Mouse (Mus musculus): ENCODE measurements around the gene Gtpbp8. TPM values are rescaled to one million over a fixed set of nuclear protein-coding genes. Genes with fewer than 3 reads are reported as not detected.

Gtpbp8 gene
- 10 to 100 TPM in 1 of 2 experiments, 1 to 10 TPM in 1; 8.0 to 11.1 TPM for total RNA-seq (2021)
- long read RNA-seq, experiment 1, transcript Gtpbp8-204 (6 exons, 3,415 nt): major isoform, 8 of 13 reads
- long read RNA-seq, experiment 1, partial matches to known transcripts: 1 of 13 reads
- long read RNA-seq, experiment 1, other reads (novel, unspliced or antisense): 4 of 13 reads
- long read RNA-seq, experiment 2, transcript Gtpbp8-204 (6 exons, 3,415 nt): major isoform, 8 of 14 reads
- long read RNA-seq, experiment 2, partial matches to known transcripts: 0 of 14 reads
- long read RNA-seq, experiment 2, other reads (novel, unspliced or antisense): 5 of 14 reads

- intact Hi-C loops (cut with DNase I): loop anchor here (10.0 kb wide), 1 partner anchor 409 kb away; the partner anchor contains the start of genes Atg3 and Slc35a5
- DNase-seq: peak; percentile 71 to 76
Observed at GRCm38 (mm10) chr16:44745866-44746562, at the start of gene Gtpbp8. TSS of gene Gtpbp8 (minus strand) at chr16:44746363.

GRCm38 (mm10) chr16:44794416-44794815 lies 48.3 kb upstream of the Gtpbp8 start:
- DNase-seq: no peak
- intact Hi-C loops (cut with DNase I): no loop called here

- DNase-seq: no peak
- intact Hi-C loops (cut with DNase I): no loop called here
Observed at GRCm38 (mm10) chr16:44786934-44787333, 40.8 kb upstream of the Gtpbp8 start.

- intact Hi-C loops (cut with DNase I): no loop called here
- DNase-seq: no peak
Observed at GRCm38 (mm10) chr16:44780751-44781150, 34.6 kb upstream of the Gtpbp8 start.

- no peak for DNase-seq
- intact Hi-C loops (cut with DNase I): no loop called here
Observed at GRCm38 (mm10) chr16:44779494-44779893, 33.3 kb upstream of the Gtpbp8 start.

GRCm38 (mm10) chr16:44778538-44779147 lies 32.5 kb upstream of the Gtpbp8 start:
- no peak for DNase-seq
- intact Hi-C loops (cut with DNase I): no loop called here

GRCm38 (mm10) chr16:44774201-44774600 lies 28.0 kb upstream of the Gtpbp8 start:
- no peak for DNase-seq
- intact Hi-C loops (cut with DNase I): no loop called here

GRCm38 (mm10) chr16:44773673-44774072 lies 27.5 kb upstream of the Gtpbp8 start:
- no peak for DNase-seq
- intact Hi-C loops (cut with DNase I): no loop called here

GRCm38 (mm10) chr16:44772577-44772976 lies 26.4 kb upstream of the Gtpbp8 start:
- intact Hi-C loops (cut with DNase I): no loop called here
- DNase-seq: no peak

GRCm38 (mm10) chr16:44767967-44768366 lies 21.8 kb upstream of the Gtpbp8 start:
- no peak for DNase-seq
- intact Hi-C loops (cut with DNase I): loop anchor here (1.0 kb wide), 1 partner anchor 320 kb away; no protein-coding TSS in a partner anchor

- intact Hi-C loops (cut with DNase I): no loop called here
- DNase-seq: no peak
Observed at GRCm38 (mm10) chr16:44767506-44767905, 21.3 kb upstream of the Gtpbp8 start.

- intact Hi-C loops (cut with DNase I): no loop called here
- DNase-seq: no peak
Observed at GRCm38 (mm10) chr16:44766320-44766892, 20.2 kb upstream of the Gtpbp8 start.

GRCm38 (mm10) chr16:44765555-44766319 lies 19.6 kb upstream of the Gtpbp8 start, which contains the start of gene Cd200r1:
TSS of gene Cd200r1 (plus strand) at chr16:44765736.
- no peak for DNase-seq
- intact Hi-C loops (cut with DNase I): no loop called here

- no peak for DNase-seq
- intact Hi-C loops (cut with DNase I): no loop called here
Observed at GRCm38 (mm10) chr16:44761811-44762210, 15.6 kb upstream of the Gtpbp8 start.

GRCm38 (mm10) chr16:44757700-44758099 lies 11.5 kb upstream of the Gtpbp8 start:
- DNase-seq: no peak
- intact Hi-C loops (cut with DNase I): no loop called here

- intact Hi-C loops (cut with DNase I): loop anchor here (10.0 kb wide), 1 partner anchor 407 kb away; the partner anchor contains the start of genes Atg3 and Slc35a5
- no peak for DNase-seq
Observed at GRCm38 (mm10) chr16:44748007-44748406, 1.8 kb upstream of the Gtpbp8 start.

GRCm38 (mm10) chr16:44745471-44745865 lies 695 bp downstream of the Gtpbp8 start:
- intact Hi-C loops (cut with DNase I): loop anchor here (10.0 kb wide), 1 partner anchor 409 kb away; the partner anchor contains the start of genes Atg3 and Slc35a5

GRCm38 (mm10) chr16:44742753-44743152 lies 3.4 kb downstream of the Gtpbp8 start:
- DNase-seq: no peak
- intact Hi-C loops (cut with DNase I): loop anchor here (10.0 kb wide), 1 partner anchor 412 kb away; the partner anchor contains the start of genes Atg3 and Slc35a5

More at GRCm38 (mm10) chr16:44745471-44745865, 695 bp downstream of the Gtpbp8 start:
- DNase-seq: no peak

GRCm38 (mm10) chr16:44736118-44736517 lies 10.0 kb downstream of the Gtpbp8 start:
- intact Hi-C loops (cut with DNase I): no loop called here

GRCm38 (mm10) chr16:44735676-44736075 lies 10.5 kb downstream of the Gtpbp8 start:
- DNase-seq: no peak
- intact Hi-C loops (cut with DNase I): no loop called here

More at GRCm38 (mm10) chr16:44736118-44736517, 10.0 kb downstream of the Gtpbp8 start:
- no peak for DNase-seq
